Mouse (Mus musculus): ENCODE results near the gene Zscan29. TPM values are rescaled to one million over a fixed set of nuclear protein-coding genes. Genes with fewer than 3 reads are reported as not detected.
"Not testable (repeated sequence)": the region's sequence is repeated elsewhere in the genome, so short reads cannot be mapped to it uniquely, and the experiment has no call there.

Zscan29 gene
- total and polyA plus RNA-seq, 2 experiments from 2014 or later: 4.8 to 7.2 TPM

DNA sequence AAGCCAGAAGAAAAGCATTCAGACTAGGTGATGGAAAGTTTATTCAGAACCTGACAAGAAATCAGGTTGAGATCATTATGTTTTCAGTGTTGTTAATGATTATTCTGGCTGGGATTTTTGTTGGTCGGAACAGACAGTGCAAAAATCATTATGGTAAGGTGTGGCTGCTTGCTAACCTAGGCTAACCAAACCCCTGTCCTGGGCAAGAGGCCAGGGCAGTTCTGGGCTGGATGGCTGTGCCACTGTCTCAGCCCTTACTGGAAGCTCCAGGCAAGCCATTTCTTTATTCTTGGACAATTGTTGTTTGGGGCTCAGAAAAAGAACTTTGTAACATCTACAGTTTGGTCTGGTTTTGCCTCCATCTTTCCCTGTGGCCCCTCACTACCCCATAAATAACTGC is 43.4 kb downstream of the Zscan29 start:
- DNase-seq (ENCODE audit: low spot score): no peak
- no peaks in the 10 kb centered on the region for H3K27me3 ChIP-seq (ENCODE audit: insufficient read depth, low read length)
- TF ChIP-seq CTCF (IDR thresholded peaks at IDR 0.05): no peak
- WGBS: 88% methylated on average over 1 of the region's 1 CpGs
- ATAC-seq (ENCODE audit: low FRiP score): no peak
- H3K4me2 ChIP-seq (ENCODE audit: low read depth, low read length, poor library complexity, severe bottlenecking): no peak overlapping the region
- H3K27ac ChIP-seq (ENCODE audit: low read depth, low read length): no peak overlapping the region
- H3K36me3 ChIP-seq (ENCODE audit: insufficient read depth, low read length): no peaks in the 10 kb centered on the region
- H3K9me3 ChIP-seq (ENCODE audit: low read length): no peaks in the 10 kb centered on the region
- H3K9ac ChIP-seq (replicated peaks; ENCODE audit: low read length, poor library complexity, severe bottlenecking): no peak overlapping the region
- H3K4me3 ChIP-seq (ENCODE audit: low read depth, low read length): no peak overlapping the region
- H3K4me1 ChIP-seq (ENCODE audit: insufficient read depth, low read length): no peaks in the 10 kb centered on the region

- H3K27me3 ChIP-seq (ENCODE audit: insufficient read depth, low read length); H3K4me1 ChIP-seq (ENCODE audit: insufficient read depth, low read length); H3K27ac ChIP-seq (ENCODE audit: low read depth, low read length); ATAC-seq (ENCODE audit: low FRiP score); H3K36me3 ChIP-seq (ENCODE audit: insufficient read depth, low read length); DNase-seq (ENCODE audit: low spot score); H3K4me2 ChIP-seq (ENCODE audit: low read depth, low read length, poor library complexity, severe bottlenecking); H3K4me3 ChIP-seq (ENCODE audit: low read depth, low read length); H3K9ac ChIP-seq (replicated peaks; ENCODE audit: low read length, poor library complexity, severe bottlenecking); H3K9me3 ChIP-seq (ENCODE audit: low read length): not testable (repeated sequence)
- 90% methylated on average over 5 of the region's 5 CpGs for WGBS
These were observed 44.6 kb downstream of the Zscan29 start for GRCm38 (mm10) chr2:121126302-121126701.

GRCm38 (mm10) chr2:121119260-121119659 is 51.7 kb downstream of the Zscan29 start:
- Histone ChIP-seq H3K9me3 (ENCODE audit: low read length) (no peaks in the 10 kb centered on the region), H3K4me2 (ENCODE audit: low read depth, low read length, poor library complexity, severe bottlenecking) (no peak overlapping the region), H3K9ac (replicated peaks; ENCODE audit: low read length, poor library complexity, severe bottlenecking) (no peak overlapping the region), H3K27me3 (ENCODE audit: insufficient read depth, low read length) (no peaks in the 10 kb centered on the region), H3K36me3 (ENCODE audit: insufficient read depth, low read length) (no peaks in the 10 kb centered on the region), H3K27ac (ENCODE audit: low read depth, low read length) (no peak overlapping the region), H3K4me3 (ENCODE audit: low read depth, low read length) (no peak overlapping the region), H3K4me1 (ENCODE audit: insufficient read depth, low read length) (no peaks in the 10 kb centered on the region)
- no peak for TF ChIP-seq CTCF (IDR thresholded peaks at IDR 0.05)
- no peak for DNase-seq (ENCODE audit: low spot score)
- no peak for ATAC-seq (ENCODE audit: low FRiP score)
- WGBS: 89% methylated on average over 3 of the region's 3 CpGs

GRCm38 (mm10) chr2:121115418-121115817 is 55.5 kb downstream of the Zscan29 start:
- no peak for DNase-seq (ENCODE audit: low spot score)
- ATAC-seq (ENCODE audit: low FRiP score): no peak
- Histone ChIP-seq H3K27me3 (ENCODE audit: insufficient read depth, low read length) (no peaks in the 10 kb centered on the region), H3K4me3 (ENCODE audit: low read depth, low read length) (no peak overlapping the region), H3K4me2 (ENCODE audit: low read depth, low read length, poor library complexity, severe bottlenecking) (no peak overlapping the region), H3K4me1 (ENCODE audit: insufficient read depth, low read length) (no peaks in the 10 kb centered on the region), H3K9me3 (ENCODE audit: low read length) (no peaks in the 10 kb centered on the region), H3K9ac (replicated peaks; ENCODE audit: low read length, poor library complexity, severe bottlenecking) (no peak overlapping the region), H3K27ac (ENCODE audit: low read depth, low read length) (no peak overlapping the region), H3K36me3 (ENCODE audit: insufficient read depth, low read length) (no peaks in the 10 kb centered on the region)
- no peak for TF ChIP-seq CTCF (IDR thresholded peaks at IDR 0.05)
- 98% methylated on average over 2 of the region's 2 CpGs for WGBS

- Histone ChIP-seq H3K9ac (replicated peaks; ENCODE audit: low read length, poor library complexity, severe bottlenecking) (no peak within 1 kb of the TSS), H3K9me3 (ENCODE audit: low read length) (no peaks in the 10 kb centered on the region), H3K4me3 (ENCODE audit: low read depth, low read length) (no peak within 1 kb of the TSS), H3K27me3 (ENCODE audit: insufficient read depth, low read length) (no peaks in the 10 kb centered on the region), H3K4me1 (ENCODE audit: insufficient read depth, low read length) (no peaks in the 10 kb centered on the region), H3K4me2 (ENCODE audit: low read depth, low read length, poor library complexity, severe bottlenecking) (no peak within 1 kb of the TSS), H3K36me3 (ENCODE audit: insufficient read depth, low read length) (no peaks in the 10 kb centered on the region), H3K27ac (ENCODE audit: low read depth, low read length) (no peak within 1 kb of the TSS)
- WGBS: 85% methylated on average over 4 of the region's 4 CpGs
- DNase-seq (ENCODE audit: low spot score): no peak
- ATAC-seq (ENCODE audit: low FRiP score): no peak
- TF ChIP-seq CTCF (IDR thresholded peaks at IDR 0.05): no peak
These were observed 61.2 kb downstream of the Zscan29 start, which contains the start of gene Tgm7 for GRCm38 (mm10) chr2:121109695-121110094. Tgm7 (minus strand) TSS chr2:121109795.

Other genes with a start within 250 kb of the Zscan29 start
- gene Ubr1, start 200.4 kb downstream of the Zscan29 start, total RNA-seq (2014; rRNA removed): 31.0 and 34.0 TPM in 2 replicates
- gene Ubr1, start 200.4 kb downstream of the Zscan29 start, polyA plus RNA-seq (2015; fragmentation: Nextera tagmentation; extraction: Ambion mirVana): 24.5 and 28.0 TPM in 2 replicates
- gene Tmem62, start 194.1 kb downstream of the Zscan29 start, total RNA-seq (2014; rRNA removed): 20.9 and 21.5 TPM in 2 replicates
- gene Tmem62, start 194.1 kb downstream of the Zscan29 start, polyA plus RNA-seq (2015; fragmentation: Nextera tagmentation; extraction: Ambion mirVana): 14.3 and 14.5 TPM in 2 replicates
- 51.9 and 65.7 TPM in 2 replicates for gene Ccndbp1, start 162.7 kb downstream of the Zscan29 start, total RNA-seq (2014; rRNA removed)
- 77.8 and 79.7 TPM in 2 replicates for gene Ccndbp1, start 162.7 kb downstream of the Zscan29 start, polyA plus RNA-seq (2015; fragmentation: Nextera tagmentation; extraction: Ambion mirVana)
- gene Epb42, start 134.1 kb downstream of the Zscan29 start, total RNA-seq (2014; rRNA removed): not detected in 2 replicates
- gene Epb42, start 134.1 kb downstream of the Zscan29 start, polyA plus RNA-seq (2015; fragmentation: Nextera tagmentation; extraction: Ambion mirVana): 0.12 TPM in 1 of 2 replicates, not detected in the other
- gene Tgm5, start 85.3 kb downstream of the Zscan29 start, total RNA-seq (2014; rRNA removed): 0.14 and 0.44 TPM in 2 replicates
- gene Tgm5, start 85.3 kb downstream of the Zscan29 start, polyA plus RNA-seq (2015; fragmentation: Nextera tagmentation; extraction: Ambion mirVana): 0.11 and 0.32 TPM in 2 replicates
- not detected in 2 replicates for gene Tgm7, start 61.3 kb downstream of the Zscan29 start, total RNA-seq (2014; rRNA removed)
- gene Tgm7, start 61.3 kb downstream of the Zscan29 start, polyA plus RNA-seq (2015; fragmentation: Nextera tagmentation; extraction: Ambion mirVana): not detected in 2 replicates
- gene Adal, start 30.7 kb downstream of the Zscan29 start, total RNA-seq (2014; rRNA removed): 17.1 and 21.7 TPM in 2 replicates
- 18.2 and 19.1 TPM in 2 replicates for gene Adal, start 30.7 kb downstream of the Zscan29 start, polyA plus RNA-seq (2015; fragmentation: Nextera tagmentation; extraction: Ambion mirVana)
- gene Lcmt2, start 30.5 kb downstream of the Zscan29 start, total RNA-seq (2014; rRNA removed): 10.0 and 11.2 TPM in 2 replicates
- 13.5 and 14.8 TPM in 2 replicates for gene Lcmt2, start 30.5 kb downstream of the Zscan29 start, polyA plus RNA-seq (2015; fragmentation: Nextera tagmentation; extraction: Ambion mirVana)
- 35.8 and 38.2 TPM in 2 replicates for gene Tubgcp4, start 471 bp downstream of the Zscan29 start, total RNA-seq (2014; rRNA removed)
- gene Tubgcp4, start 471 bp downstream of the Zscan29 start, polyA plus RNA-seq (2015; fragmentation: Nextera tagmentation; extraction: Ambion mirVana): 21.2 and 23.0 TPM in 2 replicates
- gene Trp53bp1, start 100.3 kb upstream of the Zscan29 start, total RNA-seq (2014; rRNA removed): 262 and 292 TPM in 2 replicates
- 90.3 and 93.3 TPM in 2 replicates for gene Trp53bp1, start 100.3 kb upstream of the Zscan29 start, polyA plus RNA-seq (2015; fragmentation: Nextera tagmentation; extraction: Ambion mirVana)
- 137 and 154 TPM in 2 replicates for gene Map1a, start 118.5 kb upstream of the Zscan29 start, total RNA-seq (2014; rRNA removed)
- gene Map1a, start 118.5 kb upstream of the Zscan29 start, polyA plus RNA-seq (2015; fragmentation: Nextera tagmentation; extraction: Ambion mirVana): 48.1 and 49.4 TPM in 2 replicates
- 16.9 and 22.1 TPM in 2 replicates for gene Ppip5k1, start 184.3 kb upstream of the Zscan29 start, total RNA-seq (2014; rRNA removed)
- 18.5 and 20.0 TPM in 2 replicates for gene Ppip5k1, start 184.3 kb upstream of the Zscan29 start, polyA plus RNA-seq (2015; fragmentation: Nextera tagmentation; extraction: Ambion mirVana)
- 105 and 147 TPM in 2 replicates for gene Ckmt1, start 186.6 kb upstream of the Zscan29 start, total RNA-seq (2014; rRNA removed)
- gene Ckmt1, start 186.6 kb upstream of the Zscan29 start, polyA plus RNA-seq (2015; fragmentation: Nextera tagmentation; extraction: Ambion mirVana): 120 and 144 TPM in 2 replicates
- not detected in 2 replicates for gene Strc, start 216.0 kb upstream of the Zscan29 start, total RNA-seq (2014; rRNA removed)
- gene Strc, start 216.0 kb upstream of the Zscan29 start, polyA plus RNA-seq (2015; fragmentation: Nextera tagmentation; extraction: Ambion mirVana): 0.02 TPM in 1 of 2 replicates, not detected in the other
- gene Pdia3, start 242.7 kb upstream of the Zscan29 start, total RNA-seq (2014; rRNA removed): 61.9 and 77.1 TPM in 2 replicates
- gene Pdia3, start 242.7 kb upstream of the Zscan29 start, polyA plus RNA-seq (2015; fragmentation: Nextera tagmentation; extraction: Ambion mirVana): 269 and 301 TPM in 2 replicates
- gene Catsper2, start 242.7 kb upstream of the Zscan29 start, total RNA-seq (2014; rRNA removed): 2.7 and 3.8 TPM in 2 replicates
- 2.6 and 3.0 TPM in 2 replicates for gene Catsper2, start 242.7 kb upstream of the Zscan29 start, polyA plus RNA-seq (2015; fragmentation: Nextera tagmentation; extraction: Ambion mirVana)

All from midbrain, postnatal 0 days (tissue).